Mouse (Mus musculus): ENCODE measurements around the gene Msh5. TPM values are rescaled to one million over a fixed set of nuclear protein-coding genes. Genes with fewer than 3 reads are reported as not detected.

Gene Msh5
- polyA plus RNA-seq (2015; fragmentation: Nextera tagmentation; extraction: Ambion mirVana), result 3.0 and 3.5 TPM in 2 replicates

DNA sequence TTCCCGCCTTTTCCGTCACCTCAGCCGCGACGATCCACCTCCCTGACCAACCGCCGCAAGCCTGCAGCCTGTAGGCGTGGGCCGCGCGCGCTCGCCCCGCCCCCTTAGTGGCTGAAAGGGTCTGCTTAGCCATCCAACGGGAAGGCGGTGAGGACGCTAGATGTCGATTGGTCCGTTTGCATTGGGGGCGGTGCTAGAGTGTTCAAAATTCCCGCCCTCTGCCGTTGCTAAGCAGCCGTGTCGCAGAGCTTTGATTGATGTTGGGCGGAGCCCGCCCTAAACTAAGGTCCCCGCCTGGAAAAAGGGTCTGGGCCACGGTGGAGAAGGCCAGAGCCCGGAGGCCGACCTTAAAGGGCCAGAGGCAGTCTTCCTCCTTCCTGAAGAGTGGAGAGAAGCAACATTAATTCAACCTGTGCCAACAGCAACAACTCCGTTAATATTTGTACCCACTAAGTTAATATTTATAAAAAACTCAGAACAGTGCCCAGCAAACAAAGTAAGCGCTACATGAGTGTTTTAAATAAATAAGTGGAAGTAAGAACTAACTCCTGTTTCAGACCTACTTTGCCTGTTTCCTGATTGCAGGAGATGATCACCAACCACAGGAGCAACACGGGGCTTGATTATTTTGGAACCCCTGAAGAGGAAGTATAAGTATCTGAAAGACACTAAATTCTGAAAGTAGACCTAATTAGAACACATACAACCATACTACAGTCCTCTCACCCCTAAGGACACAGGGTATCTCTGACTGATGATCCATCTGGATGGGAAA is at the start of gene Msh5:
TSS of gene Msh5 (minus strand) at position 65 of the 775 bp plus-strand sequence.
- H3K9me3 ChIP-seq, result no peaks in the 10 kb centered on the region
- ATAC-seq (ENCODE audit: insufficient number of reproducible peaks, low FRiP score, low TSS enrichment, low read depth), result peak; percentile 97
- H3K9ac ChIP-seq, result peak within 1 kb of the TSS; percentile 84
- H3K4me1 ChIP-seq, result peaks cover 45% of the 10 kb centered on the region
- no peaks in the 10 kb centered on the region for H3K36me3 ChIP-seq
- peak within 1 kb of the TSS; percentile 99 for H3K27ac ChIP-seq
- H3K27me3 ChIP-seq, result no peaks in the 10 kb centered on the region
- peak within 1 kb of the TSS; percentile 59 for H3K4me3 ChIP-seq
- peak within 1 kb of the TSS; percentile 97 for H3K4me2 ChIP-seq
- 2% methylated on average over 33 of the region's 33 CpGs for WGBS

DNA sequence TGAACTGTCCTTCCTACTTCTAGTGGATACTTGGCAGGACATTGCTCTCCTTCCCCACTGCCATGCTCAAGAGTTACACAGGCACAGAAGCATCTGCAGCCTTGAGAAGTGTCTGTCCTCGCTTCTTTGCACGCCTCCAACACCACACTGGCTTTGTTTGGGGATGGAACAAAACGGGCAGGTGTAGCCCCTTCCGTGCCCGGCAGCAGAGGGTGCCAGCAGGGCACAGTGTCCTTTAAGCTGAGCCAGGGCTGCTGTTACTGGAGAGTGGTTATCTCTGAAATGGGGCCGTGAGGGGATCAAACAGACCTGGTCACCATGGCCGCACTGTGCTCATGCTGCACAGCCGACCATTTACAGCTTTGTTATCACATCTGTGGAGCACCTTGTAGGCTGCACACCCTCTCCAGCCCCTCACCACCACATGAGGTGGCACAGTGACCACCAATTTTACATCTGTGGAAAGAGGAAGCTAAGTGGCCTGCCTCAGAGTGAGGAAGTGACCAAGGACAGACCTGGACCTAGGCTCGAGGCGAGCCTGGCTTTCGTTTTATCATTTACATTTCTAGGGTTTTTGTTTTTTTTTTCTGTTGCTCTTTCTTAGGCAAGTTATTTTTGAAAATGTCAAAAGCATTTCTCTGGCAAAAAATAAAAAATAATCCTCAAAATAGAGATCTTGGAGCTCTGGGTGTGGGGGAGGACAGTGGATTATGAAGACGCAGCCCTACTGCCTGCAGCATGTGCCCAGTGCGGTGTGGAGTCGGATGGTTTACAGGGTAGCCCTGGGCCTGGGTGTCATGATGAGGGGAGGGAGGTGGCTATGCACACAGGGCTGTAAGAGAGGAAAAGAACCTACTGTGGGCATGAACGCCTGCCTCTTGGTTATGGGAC is 48.2 kb upstream of the Msh5 start:
- Histone ChIP-seq H3K27ac (no peak overlapping the region), H3K4me1 (peaks cover 13% of the 10 kb centered on the region), H3K9ac (no peak overlapping the region), H3K27me3 (no peaks in the 10 kb centered on the region), H3K4me2 (no peak overlapping the region), H3K4me3 (no peak overlapping the region), H3K9me3 (no peaks in the 10 kb centered on the region), H3K36me3 (peaks cover 88% of the 10 kb centered on the region)
- WGBS, result 92% methylated on average over 15 of the region's 15 CpGs
- ATAC-seq (ENCODE audit: insufficient number of reproducible peaks, low FRiP score, low TSS enrichment, low read depth), result no peak

DNA sequence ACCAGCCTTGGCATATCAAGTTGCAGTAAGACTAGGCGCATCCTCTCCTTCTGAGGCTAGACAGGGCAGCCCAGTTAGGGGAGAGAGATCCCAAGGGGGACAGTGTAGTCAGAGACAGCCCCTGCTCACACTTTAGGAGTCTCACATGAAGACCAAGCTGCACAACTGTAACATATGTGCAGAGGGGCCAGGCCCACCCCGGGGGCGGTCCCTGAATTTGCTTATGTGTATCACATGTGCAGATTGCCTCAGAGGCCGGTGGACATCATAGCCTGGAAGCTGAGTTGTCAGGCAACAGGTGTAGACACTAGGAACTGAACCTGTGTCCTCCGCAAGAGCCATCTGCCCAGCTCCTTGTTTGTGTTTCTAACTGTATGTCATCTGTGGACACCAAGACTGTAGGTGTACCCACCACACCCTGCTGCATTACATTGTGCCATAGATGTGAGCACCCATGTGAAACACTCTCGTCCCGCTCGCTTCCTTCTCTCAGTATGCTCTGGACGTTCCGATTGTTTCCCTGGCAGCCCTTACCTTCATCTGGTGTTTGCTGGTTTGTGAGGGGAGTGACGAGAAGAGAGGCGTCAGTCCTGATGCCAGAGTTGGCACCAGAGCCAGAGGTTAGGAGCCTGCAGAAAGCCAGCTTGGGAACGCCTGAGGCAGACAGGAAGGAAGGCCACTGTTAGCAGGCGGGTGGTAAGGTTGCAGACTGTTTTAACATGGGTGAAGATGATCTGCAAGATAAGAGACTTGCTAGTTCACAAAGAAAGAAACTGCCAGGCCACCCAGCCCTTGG is 46.1 kb upstream of the Msh5 start:
- H3K9me3 ChIP-seq, result no peaks in the 10 kb centered on the region
- ATAC-seq (ENCODE audit: insufficient number of reproducible peaks, low FRiP score, low TSS enrichment, low read depth), result no peak
- no peak overlapping the region for H3K27ac ChIP-seq
- H3K4me3 ChIP-seq, result no peak overlapping the region
- no peaks in the 10 kb centered on the region for H3K27me3 ChIP-seq
- peaks cover 67% of the 10 kb centered on the region for H3K36me3 ChIP-seq
- H3K4me1 ChIP-seq, result peaks cover 13% of the 10 kb centered on the region
- no peak overlapping the region for H3K4me2 ChIP-seq
- no peak overlapping the region for H3K9ac ChIP-seq
- WGBS, result 82% methylated on average over 14 of the region's 14 CpGs

DNA sequence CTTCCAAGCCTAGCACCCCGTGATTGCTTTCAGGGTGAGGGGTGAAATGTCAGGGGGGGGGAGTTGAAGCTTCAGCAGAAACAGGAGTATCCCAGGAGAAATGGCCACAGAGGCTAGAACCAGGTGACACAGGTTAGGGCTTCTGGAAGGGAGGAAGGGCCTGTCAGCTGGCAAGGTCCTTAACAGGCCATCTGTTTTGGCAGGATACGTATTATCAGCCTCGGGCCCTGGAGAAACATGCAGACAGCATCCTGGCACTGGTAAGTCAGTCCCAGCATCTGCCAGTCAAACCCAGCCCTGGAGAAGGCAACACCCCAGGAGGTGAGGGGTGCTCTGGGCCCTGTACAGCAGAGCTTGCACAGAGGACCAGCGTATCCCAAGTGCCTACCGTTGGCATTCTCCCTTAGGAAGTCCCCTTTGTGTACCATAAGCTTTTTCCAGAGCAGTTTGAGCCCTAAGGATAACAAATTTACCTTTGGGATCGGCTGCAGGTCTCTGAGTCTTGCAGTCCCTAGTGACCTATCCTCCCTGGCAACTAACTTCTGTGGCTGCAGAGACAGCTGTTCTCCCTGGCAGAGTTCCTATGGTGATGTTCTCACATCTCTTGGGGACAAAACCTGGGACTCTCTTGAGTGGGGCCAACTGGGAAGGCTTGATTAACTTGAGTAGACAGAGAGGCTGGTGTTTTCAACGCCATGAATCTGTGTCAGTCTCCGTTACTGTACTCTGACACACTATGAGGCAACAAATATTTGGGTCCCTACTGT is 43.8 kb upstream of the Msh5 start:
- Histone ChIP-seq H3K9ac (peak overlapping the region; percentile 94), H3K4me2 (peak overlapping the region; percentile 53), H3K4me3 (peak overlapping the region; percentile 70), H3K27ac (peak overlapping the region; percentile 98; the same call in 1 of the 2 replicates), H3K4me1 (peaks cover 13% of the 10 kb centered on the region), H3K27me3 (no peaks in the 10 kb centered on the region; the same call in 1 of the 2 replicates), H3K36me3 (peaks cover 44% of the 10 kb centered on the region), H3K9me3 (no peaks in the 10 kb centered on the region)
- WGBS, result 57% methylated on average over 8 of the region's 8 CpGs
- ATAC-seq (ENCODE audit: insufficient number of reproducible peaks, low FRiP score, low TSS enrichment, low read depth), result no peak

DNA sequence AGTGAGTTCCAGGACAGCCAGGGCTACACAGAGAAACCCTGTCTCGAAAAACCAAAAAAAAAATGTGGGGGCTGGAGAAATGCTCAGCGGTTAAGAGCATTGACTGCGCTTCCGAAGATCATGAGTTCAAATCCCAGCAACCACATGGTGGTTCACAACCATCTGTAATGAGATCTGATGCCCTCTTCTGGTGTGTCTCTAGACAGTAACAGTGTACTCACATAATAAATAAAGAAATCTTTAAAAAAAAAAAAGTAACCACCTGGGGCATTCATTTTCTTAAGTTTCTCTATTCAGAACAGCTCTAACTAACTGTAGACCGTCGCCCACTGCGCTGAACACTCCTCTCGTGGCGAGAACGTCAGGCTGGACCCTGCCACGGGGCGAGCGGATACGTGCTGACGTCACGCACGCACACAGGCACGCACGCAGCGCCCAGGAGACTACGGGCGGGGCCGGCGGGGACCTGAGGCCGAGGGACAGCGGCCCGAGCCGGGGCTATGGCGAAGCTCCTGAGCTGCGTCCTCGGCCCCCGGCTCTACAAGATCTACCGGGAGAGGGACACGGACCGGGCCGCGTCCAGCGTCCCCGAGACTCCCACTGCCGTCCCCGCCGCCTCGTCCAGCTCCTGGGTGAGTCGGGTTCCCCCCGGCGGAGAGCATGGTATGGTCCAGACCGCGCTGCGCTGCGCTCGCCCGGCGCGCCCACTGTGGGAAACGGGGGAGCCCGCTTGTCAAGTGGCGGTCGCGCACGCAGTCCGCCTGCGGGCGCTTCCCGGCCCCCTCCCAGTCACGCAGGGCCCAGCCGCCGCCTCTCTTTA is 42.5 kb upstream of the Msh5 start, which contains the start of gene Abhd16a:
TSS of gene Abhd16a (plus strand) at position 439 of the 820 bp plus-strand sequence.
- 4% methylated on average over 48 of the region's 67 CpGs for WGBS
- ATAC-seq (ENCODE audit: insufficient number of reproducible peaks, low FRiP score, low TSS enrichment, low read depth), result peak; percentile 96
- Histone ChIP-seq H3K36me3 (peaks cover 31% of the 10 kb centered on the region), H3K27me3 (no peaks in the 10 kb centered on the region; the same call in 1 of the 2 replicates), H3K4me2 (peak within 1 kb of the TSS; percentile 53), H3K9me3 (no peaks in the 10 kb centered on the region), H3K4me1 (peaks cover 13% of the 10 kb centered on the region), H3K27ac (peak within 1 kb of the TSS; percentile 98), H3K9ac (peak within 1 kb of the TSS; percentile 94), H3K4me3 (peak within 1 kb of the TSS; percentile 70)

DNA sequence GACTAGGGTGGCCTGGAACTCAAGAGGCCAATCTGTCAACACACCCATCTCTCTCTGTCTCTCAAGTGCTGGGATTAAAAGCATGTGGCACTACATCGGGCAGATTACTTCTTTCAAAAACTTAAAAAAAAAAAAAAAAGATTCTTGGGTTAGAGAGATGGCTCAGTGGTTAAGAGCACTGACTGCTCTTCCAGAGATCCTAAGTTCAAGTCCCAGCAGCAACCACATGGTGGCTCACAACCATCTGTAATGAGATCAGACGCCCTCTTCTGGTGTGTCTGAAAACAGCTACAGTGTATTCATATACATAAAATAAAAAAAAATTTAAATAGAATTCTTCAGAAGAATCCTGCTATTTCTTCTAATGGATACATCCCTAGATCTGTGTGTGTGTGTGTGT is 41.6 kb upstream of the Msh5 start:
- Histone ChIP-seq H3K9me3 (no peaks in the 10 kb centered on the region), H3K4me1 (peaks cover 13% of the 10 kb centered on the region), H3K9ac (no peak overlapping the region), H3K27me3 (no peaks in the 10 kb centered on the region; the same call in 1 of the 2 replicates), H3K27ac (no peak overlapping the region), H3K36me3 (peaks cover 22% of the 10 kb centered on the region), H3K4me2 (no peak overlapping the region), H3K4me3 (no peak overlapping the region)
- 53% methylated on average over 2 of the region's 2 CpGs for WGBS
- no peak for ATAC-seq (ENCODE audit: insufficient number of reproducible peaks, low FRiP score, low TSS enrichment, low read depth)

DNA sequence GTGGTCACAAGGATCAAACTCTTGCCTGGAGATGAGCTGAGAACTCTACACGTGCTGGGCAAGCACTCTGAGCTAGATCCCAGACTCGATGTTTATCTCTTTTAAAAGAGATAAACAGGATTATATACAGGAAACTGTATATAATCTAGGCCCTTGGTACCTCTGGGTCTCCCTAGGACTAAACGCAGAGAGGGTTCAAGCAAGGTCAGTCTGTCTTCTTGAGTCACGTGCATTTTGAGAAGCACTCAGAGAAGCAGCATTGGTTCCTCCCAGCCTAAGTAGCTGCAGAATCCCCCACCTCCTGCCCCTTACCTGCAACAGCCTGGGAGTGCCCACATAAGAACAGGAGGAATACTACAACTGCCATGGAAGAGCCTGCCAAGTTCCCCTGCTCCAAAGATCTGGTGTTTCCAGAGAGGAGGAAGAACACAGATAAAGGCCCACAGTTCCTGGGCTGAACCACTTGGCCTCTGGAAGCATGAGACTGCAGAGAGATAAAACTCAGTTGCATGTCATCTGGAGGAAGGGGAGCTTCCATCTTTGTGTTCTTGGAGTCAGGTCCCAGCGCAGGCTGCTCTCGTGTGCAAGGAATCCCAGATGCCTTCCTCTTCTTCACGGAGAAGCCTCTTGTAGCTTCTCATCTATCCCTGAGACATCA is 38.8 kb upstream of the Msh5 start, which contains the start of gene Ly6g6f:
TSS of gene Ly6g6f (minus strand) at position 403 of the 658 bp plus-strand sequence.
- H3K27ac ChIP-seq, result no peak within 1 kb of the TSS
- no peaks in the 10 kb centered on the region for H3K36me3 ChIP-seq
- no peak for ATAC-seq (ENCODE audit: insufficient number of reproducible peaks, low FRiP score, low TSS enrichment, low read depth)
- H3K9me3 ChIP-seq, result no peaks in the 10 kb centered on the region
- H3K4me3 ChIP-seq, result no peak within 1 kb of the TSS
- no peak within 1 kb of the TSS for H3K4me2 ChIP-seq
- peaks cover 6% of the 10 kb centered on the region for H3K4me1 ChIP-seq
- H3K27me3 ChIP-seq, result no peaks in the 10 kb centered on the region; the same call in 1 of the 2 replicates
- 77% methylated on average over 7 of the region's 7 CpGs for WGBS
- no peak within 1 kb of the TSS for H3K9ac ChIP-seq

DNA sequence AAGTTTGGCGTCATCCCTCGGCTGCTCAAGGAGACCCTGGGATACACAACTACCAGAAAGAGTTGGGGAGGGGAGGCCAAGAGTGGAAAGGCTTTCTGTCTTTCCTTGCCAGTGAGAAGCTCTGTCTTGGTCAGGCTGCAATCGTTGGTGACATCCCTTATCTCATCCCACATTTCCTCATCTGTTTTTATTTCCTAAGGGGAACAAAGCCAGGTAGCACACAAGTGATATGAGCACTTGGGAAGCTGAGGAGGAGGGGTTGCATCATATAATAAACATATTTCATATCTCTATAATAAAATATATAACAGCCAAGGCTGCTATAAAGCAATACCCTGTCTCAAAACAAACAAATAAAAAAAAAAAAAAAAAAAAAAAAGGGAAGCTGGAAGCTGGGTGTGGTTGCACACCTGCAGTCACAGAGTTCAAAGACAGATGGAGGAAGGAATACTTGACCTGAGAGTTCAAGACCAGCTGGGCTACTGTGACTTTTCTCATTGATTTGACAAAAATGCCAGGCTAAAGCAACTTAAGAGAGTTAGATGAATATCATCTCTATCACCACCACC is 37.5 kb upstream of the Msh5 start:
- H3K4me3 ChIP-seq, result no peak overlapping the region
- no peak overlapping the region for H3K27ac ChIP-seq
- no peak for ATAC-seq (ENCODE audit: insufficient number of reproducible peaks, low FRiP score, low TSS enrichment, low read depth)
- no peak overlapping the region for H3K9ac ChIP-seq
- no peaks in the 10 kb centered on the region; the same call in 1 of the 2 replicates for H3K27me3 ChIP-seq
- 63% methylated on average over 3 of the region's 3 CpGs for WGBS
- H3K4me1 ChIP-seq, result no peaks in the 10 kb centered on the region
- H3K9me3 ChIP-seq, result no peaks in the 10 kb centered on the region
- no peaks in the 10 kb centered on the region for H3K36me3 ChIP-seq
- H3K4me2 ChIP-seq, result no peak overlapping the region

DNA sequence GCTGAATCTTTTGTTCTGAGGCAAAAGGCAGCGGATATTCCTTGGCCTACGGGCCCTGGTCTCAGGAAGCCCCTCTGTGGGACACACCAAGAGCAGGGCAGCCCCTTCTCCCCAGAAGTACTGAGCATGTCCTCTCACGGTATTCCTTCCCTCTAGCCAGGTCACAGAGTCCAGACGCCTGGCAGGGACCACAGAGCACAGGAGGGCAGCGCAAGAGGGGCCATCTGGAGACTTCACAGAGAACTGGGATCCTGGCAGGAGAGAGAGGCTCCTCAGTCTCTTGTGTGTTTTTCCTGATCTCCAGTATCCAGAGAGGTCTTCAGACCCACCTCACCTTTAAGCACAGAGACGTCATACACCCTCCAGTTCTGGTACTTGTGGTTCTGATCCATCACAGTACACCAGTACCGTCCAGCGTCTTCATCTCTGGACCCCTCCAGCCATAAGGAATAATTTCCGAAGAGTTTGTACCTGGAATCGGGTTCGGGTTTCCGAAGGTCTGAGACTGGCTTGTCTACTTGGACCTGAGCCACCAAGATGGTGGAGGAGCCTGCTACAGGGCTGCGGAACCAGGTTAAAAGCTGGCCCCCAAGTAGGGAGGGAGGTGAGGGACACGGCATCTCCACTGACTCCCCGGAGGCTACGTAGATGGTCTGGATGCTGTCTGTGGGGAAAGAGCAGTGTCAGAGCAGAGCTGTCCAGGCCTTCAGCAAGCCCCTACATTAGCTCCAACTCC is 36.5 kb upstream of the Msh5 start:
- ATAC-seq (ENCODE audit: insufficient number of reproducible peaks, low FRiP score, low TSS enrichment, low read depth), result no peak
- Histone ChIP-seq H3K4me2 (no peak overlapping the region), H3K36me3 (no peaks in the 10 kb centered on the region), H3K4me1 (0 out of 2 replicates have a peak, but pooled peaks cover 2% of the 10 kb centered on the region), H3K27ac (no peak overlapping the region), H3K9me3 (no peaks in the 10 kb centered on the region), H3K27me3 (peaks cover 4% of the 10 kb centered on the region; the same call in 1 of the 2 replicates), H3K4me3 (no peak overlapping the region), H3K9ac (no peak overlapping the region)
- 83% methylated on average over 16 of the region's 16 CpGs for WGBS

Measured in limb, embryonic 15.5 days (tissue).